Mouse (Mus musculus) ES-E14 (cell line): ENCODE results near the gene Gm17617. TPM values are rescaled to one million over a fixed set of nuclear protein-coding genes. Genes with fewer than 3 reads are reported as not detected.
A peak's percentile ranks its signal among the peaks of the same experiment; 100 is the strongest.
"Not testable (repeated sequence)": the region's sequence is repeated elsewhere in the genome, so short reads cannot be mapped to it uniquely, and the experiment has no call there.

Experiments used
- DNase-seq: peaks from one replicate; pipeline ENCODE4 v3.0.0-alpha.2; 2013; ENCODE audit warnings: low read depth, low spot score
- H3K27ac ChIP-seq: 2 replicates; pipeline ENCODE4 v1.5.1; 2012; ENCODE audit warnings: low read depth, mild to moderate bottlenecking, low read length, moderate library complexity, mixed read lengths; ENCODE audit not compliant: poor library complexity, insufficient read depth, severe bottlenecking
- H3K36me3 ChIP-seq: 2 replicates; pipeline ENCODE4 v1.6.1; 2012; ENCODE audit warnings: mild to moderate bottlenecking, low read length, moderate library complexity, mixed read lengths; ENCODE audit not compliant: control insufficient read depth, poor library complexity, insufficient read depth, severe bottlenecking
- H3K4me1 ChIP-seq, 2 experiments: fragments of 150-350 bp in 1 of 2; sonication (generic) in 1 of 2; 2 replicates each; pipeline ENCODE4 v1.6.1; 2012; ENCODE audit warnings: low read length in 2 of 2, mild to moderate bottlenecking in 1 of 2, mixed read lengths in 1 of 2; ENCODE audit not compliant: control insufficient read depth in 2 of 2, insufficient read depth in 2 of 2, poor library complexity in 1 of 2
- H3K4me3 ChIP-seq, 2 experiments: fragments of 150-350 bp in 1 of 2; sonication (generic) in 1 of 2; 2 replicates each; pipeline ENCODE4 v1.5.1; 2012; ENCODE audit warnings: low read length in 2 of 2, low read depth in 1 of 2, mild to moderate bottlenecking in 1 of 2, mixed read lengths in 1 of 2; ENCODE audit not compliant: insufficient read depth in 1 of 2, poor library complexity in 1 of 2, severe bottlenecking in 1 of 2
- H3K9ac ChIP-seq: 2 replicates; pipeline ENCODE4 v1.6.1; 2012; ENCODE audit warnings: low read depth, mild to moderate bottlenecking, low read length, mixed read lengths; ENCODE audit not compliant: poor library complexity, insufficient read depth, severe bottlenecking
- H3K9me3 ChIP-seq: fragments of 150-350 bp; sonication (generic); 2 replicates; pipeline ENCODE4 v1.6.1; 2012; ENCODE audit warnings: low read depth, mild to moderate bottlenecking, low read length; ENCODE audit not compliant: control insufficient read depth, insufficient read depth
- CHD2 ChIP-seq: IDR thresholded peaks from 2 replicates; pipeline ENCODE4 v1.6.1; 2014; ENCODE audit warnings: mild to moderate bottlenecking, low read depth, low read length, inconsistent platforms
- HCFC1 ChIP-seq: IDR thresholded peaks from 2 replicates; pipeline ENCODE4 v1.6.1; 2012; ENCODE audit warnings: low read length, inconsistent platforms, borderline replicate concordance; ENCODE audit not compliant: insufficient read depth
- MAFK ChIP-seq: IDR thresholded peaks from 2 replicates; pipeline ENCODE4 v1.6.1; 2014; ENCODE audit warnings: mild to moderate bottlenecking, low read depth, low read length, inconsistent platforms; ENCODE audit not compliant: insufficient read depth
- ZC3H11A ChIP-seq: IDR thresholded peaks from 2 replicates; pipeline ENCODE4 v1.6.1; 2012; ENCODE audit warnings: low read depth, mild to moderate bottlenecking, inconsistent platforms, low read length, borderline replicate concordance
- ZNF384 ChIP-seq: IDR thresholded peaks from 2 replicates; pipeline ENCODE4 v1.6.1; 2012; ENCODE audit warnings: low read depth, low read length, inconsistent platforms
- in situ Hi-C, 2 experiments: fragments of 600-800 bp; cut with MboI; formaldehyde crosslinking; loops; one replicate each; pipeline ENCODE4 v1.15.1; 2025; ENCODE audit warnings: low sequenced_read_pairs in 2 of 2, inconsistent platforms in 1 of 2; ENCODE audit not compliant: unreplicated experiment in 2 of 2
- total RNA-seq: library from RNA; depleted of rRNA; stranded (reverse); fragments of 300-350 nt; gene quantifications from 2 replicates; pipeline ENCODE4 v1.2.3, GENCODE M21; 2012; rRNA removed

Gene Gm17617
- total RNA-seq, 1 experiment: not detected

DNA sequence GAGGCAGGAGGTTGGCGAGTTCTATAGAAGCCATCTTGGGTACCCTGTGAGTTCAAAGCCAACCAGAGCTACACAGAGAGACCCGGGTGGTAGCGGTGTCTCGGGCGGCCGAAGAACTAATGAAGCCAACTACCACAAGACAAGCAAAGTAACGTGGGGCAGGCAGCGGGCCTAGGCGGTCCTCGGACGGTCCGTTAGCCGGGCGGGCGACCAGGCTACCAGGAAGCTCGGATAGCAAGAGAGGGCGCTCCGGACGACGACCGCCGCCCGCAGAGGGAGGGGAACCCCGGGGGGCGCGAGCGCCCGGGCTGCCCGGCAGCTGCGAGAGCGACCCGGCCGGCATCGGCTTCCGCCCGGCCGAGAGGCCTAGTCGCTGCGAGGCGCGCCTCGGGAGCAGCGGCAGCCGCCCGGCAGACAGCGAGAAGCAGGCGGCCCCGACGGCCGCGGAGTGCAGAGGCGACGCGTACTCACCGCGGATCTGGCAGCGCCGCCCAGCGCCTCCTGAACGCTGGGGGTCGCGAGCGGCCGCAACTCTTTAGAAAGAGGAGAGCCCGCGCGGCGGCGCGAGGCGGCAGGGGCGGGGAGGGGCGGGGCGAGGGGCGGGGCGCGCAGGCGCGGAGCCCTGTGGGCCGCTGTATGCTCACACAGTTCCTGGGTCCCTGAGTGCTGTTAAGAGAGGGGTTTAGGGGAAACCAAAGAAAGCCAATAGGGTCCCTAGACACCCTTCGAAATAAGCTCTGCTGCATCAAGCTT is 33.4 kb downstream of the Gm17617 start, which contains the start of gene Uimc1:
Gene Uimc1, minus strand, starts transcription at position 575 of the 753 bp plus-strand sequence.
- H3K27ac ChIP-seq: peak within 1 kb of the TSS; percentile 67
- H3K4me3 ChIP-seq: peak within 1 kb of the TSS; percentile 74 to 98
- H3K36me3 ChIP-seq: no peaks in the 10 kb centered on the region
- in situ Hi-C loops: no loop called here
- H3K9me3 ChIP-seq: no peaks in the 10 kb centered on the region
- H3K9ac ChIP-seq: peak within 1 kb of the TSS; percentile 92
- DNase-seq: peak; percentile 72
- no peaks in the 10 kb centered on the region for H3K4me1 ChIP-seq
- TF ChIP-seq ZC3H11A: no peak
- no peak for TF ChIP-seq HCFC1
- no peak for TF ChIP-seq CHD2
- no peak for TF ChIP-seq ZNF384
- TF ChIP-seq MAFK: no peak

GRCm38 (mm10) chr13:55099066-55099725 is 34.2 kb downstream of the Gm17617 start:
- peak overlapping the region; percentile 67; the same call in 1 of the 2 replicates for H3K27ac ChIP-seq
- in situ Hi-C loops: no loop called here
- H3K36me3 ChIP-seq: no peaks in the 10 kb centered on the region
- H3K9me3 ChIP-seq: no peaks in the 10 kb centered on the region
- peak; percentile 16 for DNase-seq
- H3K4me1 ChIP-seq: no peaks in the 10 kb centered on the region
- TF ChIP-seq ZNF384 (no peak), CHD2 (no peak), HCFC1 (no peak), MAFK (no peak), ZC3H11A (no peak)
- H3K9ac ChIP-seq: peak overlapping the region; percentile 92
- H3K4me3 ChIP-seq: peak overlapping the region; percentile 73 to 98

DNA sequence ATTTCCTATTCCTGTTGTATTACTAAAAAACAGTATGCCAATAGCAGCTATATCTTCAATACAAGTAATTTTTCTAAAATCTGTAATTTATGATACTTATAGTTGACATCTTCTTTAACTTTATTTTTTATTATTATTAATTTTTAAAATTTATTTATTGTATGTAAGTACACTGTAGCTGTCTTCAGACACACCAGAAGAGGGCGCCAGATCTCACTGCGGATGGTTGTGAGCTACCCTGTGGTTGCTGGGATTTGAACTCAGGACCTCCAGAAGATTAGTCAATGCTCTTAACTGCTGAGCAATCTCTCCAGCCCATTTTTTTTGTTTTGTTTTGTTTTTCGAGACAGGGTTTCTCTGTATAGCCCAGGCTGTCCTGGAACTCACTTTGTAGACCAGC is 35.5 kb downstream of the Gm17617 start:
- in situ Hi-C loops, H3K4me3 ChIP-seq: not testable (repeated sequence)

GRCm38 (mm10) chr13:55092588-55092987 is 40.8 kb downstream of the Gm17617 start:
- Histone ChIP-seq H3K4me1 (no peaks in the 10 kb centered on the region), H3K36me3 (peaks cover 5% of the 10 kb centered on the region), H3K4me3 (no peak overlapping the region), H3K27ac (no peak overlapping the region), H3K9me3 (peaks cover 4% of the 10 kb centered on the region), H3K9ac (no peak overlapping the region)
- in situ Hi-C loops: no loop called here
- TF ChIP-seq HCFC1 (no peak), MAFK (no peak), ZNF384 (no peak), CHD2 (no peak), ZC3H11A (no peak)
- no peak for DNase-seq

More for the DNA sequence above, 35.5 kb downstream of the Gm17617 start:
- not testable (repeated sequence) for H3K9ac ChIP-seq, DNase-seq, H3K36me3 ChIP-seq, H3K27ac ChIP-seq, H3K4me1 ChIP-seq, H3K9me3 ChIP-seq

Other genes starting within 250 kb of the Gm17617 start
- gene Unc5a, start 184.1 kb downstream of the Gm17617 start, total RNA-seq: 0.31 and 0.95 TPM in 2 replicates
- 0.04 and 0.05 TPM in 2 replicates for gene Hk3, start 112.2 kb downstream of the Gm17617 start, total RNA-seq
- 70.9 and 77.6 TPM in 2 replicates for gene Uimc1, start 33.2 kb downstream of the Gm17617 start, total RNA-seq
- gene Zfp346, start 28.2 kb downstream of the Gm17617 start, total RNA-seq: 33.9 and 36.0 TPM in 2 replicates
- 1.8 and 2.4 TPM in 2 replicates for gene Fgfr4, start 19.1 kb upstream of the Gm17617 start, total RNA-seq
- 120 and 135 TPM in 2 replicates for gene Nsd1, start 76.2 kb upstream of the Gm17617 start, total RNA-seq
- 198 and 217 TPM in 2 replicates for gene Prelid1, start 187.0 kb upstream of the Gm17617 start, total RNA-seq
- gene Rab24, start 188.4 kb upstream of the Gm17617 start, total RNA-seq: 67.5 and 79.4 TPM in 2 replicates
- gene Mxd3, start 196.3 kb upstream of the Gm17617 start, total RNA-seq: 12.5 and 19.8 TPM in 2 replicates
- gene Lman2, start 229.2 kb upstream of the Gm17617 start, total RNA-seq: 195 and 272 TPM in 2 replicates
- 0.62 and 1.4 TPM in 2 replicates for gene Rgs14, start 236.2 kb upstream of the Gm17617 start, total RNA-seq